Mouse (Mus musculus): ENCODE measurements at regions not wholly inside any gene's neighbourhood (a gene's known extent, or its start where the extent isn't known, plus 50 kb on each side); places are given as distances from the start of the nearest gene placed in this dataset.

- TF ChIP-seq POLR2A (IDR thresholded peaks at IDR 0.05; ENCODE audit: low read depth, low read length) (no peak), CTCF (IDR thresholded peaks at IDR 0.05; ENCODE audit: extremely low read depth, insufficient read length, insufficient replicate concordance, low read depth, low read length) (no peak)
Observed at GRCm38 (mm10) chr9:41360356-41360755, 198.9 kb upstream of the Ubash3b start.
